Mouse (Mus musculus) forebrain, embryonic 12.5 days (tissue): ENCODE measurements around the gene 2010003K11Rik. TPM values are rescaled to one million over a fixed set of nuclear protein-coding genes. Genes with fewer than 3 reads are reported as not detected.

Experiments used
- ATAC-seq: fragments of 200-750 bp; cut with Nextera tagmentation; 2 replicates; pipeline ENCODE4 v1.8.0; 2017; ENCODE audit warnings: moderate TSS enrichment; ENCODE audit not compliant: low FRiP score
- H3K27ac ChIP-seq: fragments of 300-500 bp; sonication (generic); 2 replicates; pipeline ENCODE4 v1.5.1; 2016; ENCODE audit warnings: mild to moderate bottlenecking
- H3K27me3 ChIP-seq: fragments of 300-500 bp; sonication (generic); 2 replicates; pipeline ENCODE4 v1.6.1; 2016; ENCODE audit warnings: mild to moderate bottlenecking
- H3K36me3 ChIP-seq: fragments of 300-500 bp; sonication (generic); replicated peaks from 2 replicates; pipeline ENCODE4 v1.6.1; 2016; ENCODE audit warnings: mild to moderate bottlenecking
- H3K4me1 ChIP-seq: fragments of 300-500 bp; sonication (generic); 2 replicates; pipeline ENCODE4 v1.6.1; 2016
- H3K4me2 ChIP-seq: fragments of 300-500 bp; sonication (generic); 2 replicates; pipeline ENCODE4 v1.6.1; 2016; ENCODE audit warnings: mild to moderate bottlenecking, moderate library complexity
- H3K4me3 ChIP-seq: fragments of 300-500 bp; sonication (generic); replicated peaks from 2 replicates; pipeline ENCODE4 v1.5.1; 2016; ENCODE audit warnings: mild to moderate bottlenecking
- H3K9ac ChIP-seq: fragments of 300-500 bp; sonication (generic); 2 replicates; pipeline ENCODE4 v1.6.1; 2016; ENCODE audit warnings: mild to moderate bottlenecking
- H3K9me3 ChIP-seq: fragments of 300-500 bp; sonication (generic); 2 replicates; pipeline ENCODE4 v1.6.1; 2016
- WGBS: fragments of 180-500 bp; shearing (Covaris S2); methylation state at CpG from one replicate; pipeline ENCODE4 v1.1.7; 2016; 5-methylcytosine and 5-hydroxymethylcytosine counted together
- polyA plus RNA-seq: library from polyadenylated mRNA; unstranded; fragments of >200 nt; fragmentation: Nextera tagmentation; extraction: Ambion mirVana; gene quantifications from 2 replicates; pipeline ENCODE4 v1.2.1, GENCODE M21; 2016

2010003K11Rik gene
- polyA plus RNA-seq, 1 experiment from 2014 or later: not detected

DNA sequence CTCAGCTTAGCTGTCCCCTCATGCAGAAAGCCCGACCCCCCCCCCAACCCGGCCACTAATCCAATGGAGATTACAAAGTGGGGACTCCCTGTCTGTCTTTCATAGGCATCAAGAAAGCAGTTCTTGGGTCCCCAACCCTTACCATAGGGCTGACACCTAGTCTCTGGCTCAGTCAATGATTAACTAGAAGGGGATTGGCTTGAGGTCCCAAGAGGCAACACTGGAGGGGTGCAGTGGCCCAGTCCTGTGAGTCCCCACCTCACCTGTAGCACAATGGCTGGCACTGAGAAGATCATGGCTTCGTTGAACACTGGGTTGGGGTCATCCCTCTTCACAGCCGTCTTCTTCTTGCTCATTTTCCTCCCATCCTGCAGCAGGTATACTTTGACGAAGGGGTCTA is 47.7 kb downstream of the 2010003K11Rik start:
- Histone ChIP-seq H3K36me3 (no peaks in the 10 kb centered on the region), H3K9ac (no peak overlapping the region), H3K4me1 (0 out of 2 replicates have a peak, but pooled peaks cover 6% of the 10 kb centered on the region), H3K27ac (no peak overlapping the region), H3K4me3 (no peak overlapping the region), H3K4me2 (no peak overlapping the region), H3K9me3 (no peaks in the 10 kb centered on the region), H3K27me3 (no peaks in the 10 kb centered on the region)
- no peak for ATAC-seq
- WGBS: 72% methylated on average over 5 of the region's 5 CpGs

DNA sequence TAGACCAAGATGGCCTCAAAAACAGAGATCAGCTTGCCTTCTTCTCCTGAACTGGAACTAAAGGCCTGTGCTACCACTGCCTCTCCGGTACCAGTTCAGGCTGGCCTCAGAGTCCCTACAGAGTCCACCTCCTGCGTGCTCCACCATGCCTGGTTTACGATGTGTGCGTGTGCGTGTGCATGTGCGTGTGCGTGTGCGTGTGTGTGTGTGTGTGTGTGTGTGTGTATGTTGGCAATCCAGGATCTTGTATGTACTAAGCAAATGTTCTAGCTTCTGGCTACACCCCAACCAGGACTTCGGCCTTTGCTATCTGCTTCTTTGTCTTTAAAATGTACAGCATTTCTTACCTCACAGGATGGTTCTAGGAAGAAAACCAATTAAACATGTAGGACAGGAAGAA is 49.2 kb downstream of the 2010003K11Rik start:
- no peaks in the 10 kb centered on the region for H3K27me3 ChIP-seq

DNA sequence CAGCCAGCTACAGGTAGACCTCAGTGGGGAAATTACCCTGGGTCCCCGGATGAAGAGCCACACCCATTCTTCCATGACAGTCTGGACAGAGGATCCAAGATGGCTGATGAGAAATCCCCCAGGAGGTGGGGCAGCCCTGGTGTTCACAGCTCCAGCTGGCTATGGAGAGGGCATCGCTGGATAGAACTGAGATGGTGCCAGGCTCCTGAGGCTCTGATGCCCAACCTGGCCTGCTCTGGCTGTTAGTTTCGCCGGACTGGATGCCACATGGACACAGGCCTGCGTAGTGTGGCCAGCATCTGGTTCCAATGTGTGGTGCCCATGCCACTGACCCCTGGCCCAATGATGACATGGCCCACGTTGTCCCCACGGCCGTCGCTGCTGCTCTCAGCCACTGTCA is 50.9 kb downstream of the 2010003K11Rik start:
- Histone ChIP-seq H3K27me3 (0 out of 2 replicates have a peak, but pooled peaks cover 3% of the 10 kb centered on the region), H3K4me2 (no peak overlapping the region), H3K9me3 (no peaks in the 10 kb centered on the region), H3K27ac (no peak overlapping the region), H3K9ac (no peak overlapping the region), H3K4me3 (no peak overlapping the region), H3K36me3 (no peaks in the 10 kb centered on the region), H3K4me1 (0 out of 2 replicates have a peak, but pooled peaks cover 6% of the 10 kb centered on the region)
- 86% methylated on average over 9 of the region's 9 CpGs for WGBS
- no peak for ATAC-seq

More for the DNA sequence above, 49.2 kb downstream of the 2010003K11Rik start:
- no peak for ATAC-seq
- H3K9me3 ChIP-seq: no peaks in the 10 kb centered on the region
- WGBS: 95% methylated on average over 9 of the region's 9 CpGs
- no peak overlapping the region for H3K27ac ChIP-seq
- H3K36me3 ChIP-seq: no peaks in the 10 kb centered on the region
- 0 out of 2 replicates have a peak, but pooled peaks cover 6% of the 10 kb centered on the region for H3K4me1 ChIP-seq
- no peak overlapping the region for H3K4me2 ChIP-seq
- no peak overlapping the region for H3K9ac ChIP-seq
- no peak overlapping the region for H3K4me3 ChIP-seq

Other genes with a start within 250 kb of the 2010003K11Rik start
- gene Ssh3, start 229.4 kb downstream of the 2010003K11Rik start, polyA plus RNA-seq: 5.6 and 6.1 TPM in 2 replicates
- 12.6 and 14.2 TPM in 2 replicates for gene Ankrd13d, start 215.4 kb downstream of the 2010003K11Rik start, polyA plus RNA-seq
- 18.7 and 19.0 TPM in 2 replicates for gene Grk2, start 192.4 kb downstream of the 2010003K11Rik start, polyA plus RNA-seq
- 57.2 and 61.0 TPM in 2 replicates for gene Kdm2a, start 100.3 kb downstream of the 2010003K11Rik start, polyA plus RNA-seq
- gene Rhod, start 59.2 kb downstream of the 2010003K11Rik start, polyA plus RNA-seq: 8.6 and 14.9 TPM in 2 replicates
- gene Syt12, start 21.1 kb downstream of the 2010003K11Rik start, polyA plus RNA-seq: 1.3 and 2.7 TPM in 2 replicates
- 19.2 and 20.0 TPM in 2 replicates for gene Pcx, start 11.9 kb upstream of the 2010003K11Rik start, polyA plus RNA-seq
- gene Lrfn4, start 117.1 kb upstream of the 2010003K11Rik start, polyA plus RNA-seq: 11.4 and 13.3 TPM in 2 replicates
- 57.8 and 63.0 TPM in 2 replicates for gene Rce1, start 127.1 kb upstream of the 2010003K11Rik start, polyA plus RNA-seq
- gene Gm960, start 200.1 kb upstream of the 2010003K11Rik start, polyA plus RNA-seq: 4.5 and 5.4 TPM in 2 replicates
- 25.2 and 27.3 TPM in 2 replicates for gene Sptbn2, start 212.6 kb upstream of the 2010003K11Rik start, polyA plus RNA-seq